Mouse (Mus musculus) left cerebral cortex, adult 18-20 months (tissue): ENCODE measurements around the gene Fam83g. TPM values are rescaled to one million over a fixed set of nuclear protein-coding genes. Genes with fewer than 3 reads are reported as not detected.

Experiments used
- DNase-seq, 2 experiments: peaks; one replicate each; pipeline ENCODE4 v3.0.0; 2021 to 2022; ENCODE audit warnings: low spot score in 2 of 2, mixed read lengths in 1 of 2
- total RNA-seq, 2 experiments: library from RNA; stranded (reverse); gene quantifications; 2 replicates each; pipeline ENCODE4 v1.2.3; 2021

Fam83g gene
- total RNA-seq, 2 experiments from 2014 or later: 0.12 TPM; not detected in 1

DNA sequence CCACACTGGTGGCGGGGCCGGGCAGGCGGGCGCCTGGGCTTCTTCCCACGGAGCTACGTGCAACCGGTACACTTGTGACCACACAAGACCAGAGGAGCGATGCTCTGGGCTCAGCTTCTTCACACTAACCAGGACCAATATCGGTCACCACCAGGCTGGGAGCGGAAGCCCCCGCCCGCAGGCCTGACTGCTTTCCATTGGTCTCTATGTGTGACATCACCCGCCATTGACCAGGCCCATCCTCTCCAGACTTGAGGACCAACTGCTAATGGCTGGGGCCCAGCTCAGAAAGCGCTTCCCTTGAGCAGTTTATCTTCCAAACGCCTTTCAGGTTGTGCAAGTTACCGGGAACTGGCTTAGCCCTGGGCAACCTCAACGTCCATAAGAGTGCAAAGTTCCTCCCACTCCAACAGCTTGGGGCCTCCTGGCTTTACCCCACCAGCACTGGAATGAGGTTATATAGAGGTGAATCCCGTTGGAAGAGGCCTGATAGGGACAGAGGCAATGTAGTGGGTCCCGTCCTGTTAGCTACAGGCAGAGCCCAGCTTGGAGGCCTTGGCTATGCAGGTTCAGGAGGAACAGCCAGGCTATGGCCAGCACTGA is 12.0 kb upstream of the Fam83g start:
- no peak for DNase-seq

DNA sequence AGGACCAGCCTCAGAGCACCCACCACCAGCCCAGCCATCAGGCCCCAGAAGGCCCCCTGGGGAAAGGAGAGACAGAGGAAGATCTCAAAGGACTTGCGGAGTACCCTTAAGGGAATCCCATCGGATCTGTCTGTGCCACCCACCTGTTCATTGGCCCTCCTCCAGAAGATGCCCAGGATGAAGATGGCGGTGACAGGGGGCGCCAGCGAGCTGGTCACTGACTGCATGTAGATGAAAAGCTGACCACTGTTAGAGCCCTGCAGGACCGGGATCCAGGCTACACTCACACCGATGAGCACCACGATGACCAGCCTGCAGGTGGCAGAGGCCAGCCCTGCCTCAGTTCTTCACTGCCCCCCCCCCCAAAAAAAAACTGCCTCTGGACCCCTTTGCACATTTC is 10.2 kb upstream of the Fam83g start:
- peak; percentile 12 to 31 for DNase-seq

GRCm38 (mm10) chr11:61674151-61674838 is 9.6 kb upstream of the Fam83g start:
- DNase-seq: no peak

GRCm38 (mm10) chr11:61674839-61675159 is 9.1 kb upstream of the Fam83g start:
- no peak for DNase-seq

- DNase-seq: no peak
Observed at GRCm38 (mm10) chr11:61675332-61675731, 8.6 kb upstream of the Fam83g start.

- no peak for DNase-seq
Observed at GRCm38 (mm10) chr11:61676216-61676854, 7.6 kb upstream of the Fam83g start.

DNA sequence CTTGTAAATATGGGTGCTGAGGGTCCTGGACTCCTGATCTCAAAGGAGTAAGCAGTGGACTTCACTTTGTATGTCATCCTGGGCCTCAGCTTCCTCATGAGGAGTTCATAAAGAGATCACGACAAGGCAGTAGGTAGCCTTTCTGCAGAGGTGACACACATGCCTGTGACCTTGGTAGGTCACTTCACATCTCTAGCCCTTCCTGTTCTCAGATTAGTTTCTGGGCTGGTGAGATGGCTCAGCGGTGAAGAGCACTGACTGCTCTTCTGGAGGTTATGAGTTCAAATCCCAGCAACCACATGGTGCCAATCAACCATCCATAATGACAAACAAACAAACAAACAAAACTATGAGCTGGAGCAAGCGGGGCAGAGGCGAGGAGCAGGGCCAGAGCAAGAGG is 6.2 kb upstream of the Fam83g start:
- DNase-seq: no peak

DNA sequence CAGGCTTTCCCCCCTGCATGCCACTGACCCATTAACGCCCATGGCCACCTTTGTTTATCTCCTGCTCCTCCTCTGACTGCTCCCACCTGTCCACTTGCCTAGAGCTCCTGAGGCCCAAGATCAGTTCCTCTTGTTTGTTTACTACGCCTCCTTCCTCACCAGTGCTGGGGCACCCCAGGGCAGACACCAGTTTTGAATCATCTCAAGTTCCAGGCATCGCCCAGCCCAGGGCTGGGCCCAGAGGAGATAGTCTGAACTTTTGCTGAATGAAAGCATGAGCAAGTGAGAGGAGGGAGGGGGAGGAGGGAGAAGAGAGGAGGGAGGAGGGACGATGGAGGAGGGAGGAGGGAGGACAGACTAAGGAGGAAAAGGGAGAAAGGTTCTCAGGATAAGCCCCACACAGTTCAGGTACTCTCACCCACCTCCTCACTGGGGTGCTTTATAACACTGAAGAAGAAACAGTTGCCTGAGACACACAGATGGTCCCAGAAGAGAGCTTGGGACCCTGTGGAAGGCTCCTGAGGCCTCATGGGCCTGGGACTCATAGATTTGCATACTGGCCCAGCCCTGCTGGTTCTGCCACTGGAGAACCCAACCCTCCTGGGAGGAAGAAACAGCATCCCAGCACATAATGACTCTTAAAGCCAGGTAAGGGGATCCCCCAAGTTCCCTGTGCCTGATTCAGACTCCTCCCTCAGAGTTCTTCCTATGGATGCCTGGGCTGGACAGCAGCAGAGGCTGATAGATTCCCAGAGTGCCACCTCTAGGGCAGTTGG is 4.6 kb upstream of the Fam83g start:
- DNase-seq: no peak

- no peak for DNase-seq
Observed at GRCm38 (mm10) chr11:61685119-61685725, 1.3 kb downstream of the Fam83g start.

GRCm38 (mm10) chr11:61686141-61686540 is 2.2 kb downstream of the Fam83g start:
- DNase-seq: no peak

GRCm38 (mm10) chr11:61686906-61687453 is 3.1 kb downstream of the Fam83g start:
- DNase-seq: no peak

DNA sequence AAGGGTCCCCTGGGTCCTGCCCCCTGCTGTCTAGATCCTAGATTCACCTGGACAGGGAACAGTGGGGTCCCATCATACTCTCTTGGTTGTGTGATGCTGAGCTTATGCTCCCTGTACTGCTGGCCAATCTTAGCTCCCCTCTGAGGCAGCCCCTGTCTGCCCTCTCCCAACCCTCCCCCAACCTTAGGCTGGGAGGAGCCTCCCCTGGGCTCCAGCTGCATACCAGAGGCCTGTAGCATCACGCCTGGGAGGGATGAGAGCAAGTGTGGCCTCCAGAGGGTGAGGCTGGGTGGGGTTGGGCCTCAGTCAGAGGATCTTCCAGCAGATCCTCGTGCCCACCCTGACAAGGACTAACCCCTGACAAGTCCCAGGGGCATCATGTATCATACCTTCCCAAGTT is 3.7 kb downstream of the Fam83g start:
- no peak for DNase-seq

DNA sequence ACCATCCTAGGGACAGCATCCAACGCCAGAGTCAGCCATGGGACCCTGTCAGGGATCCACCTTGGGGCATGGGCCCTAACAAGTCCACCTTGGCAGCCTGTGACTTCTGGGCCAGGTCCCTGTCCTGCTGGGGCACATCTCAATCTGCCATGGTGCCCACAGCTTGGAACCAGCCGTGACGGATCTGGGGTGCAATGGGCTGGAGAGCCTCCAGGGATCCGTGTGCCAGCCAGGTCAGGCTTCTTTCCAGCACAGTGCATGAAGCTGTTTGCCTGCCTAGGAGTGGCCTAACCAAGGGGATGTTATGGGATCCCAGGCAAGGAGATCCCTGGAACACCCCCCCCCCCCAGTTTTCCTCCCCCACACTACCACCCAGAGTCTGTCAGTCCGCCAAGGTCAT is 9.1 kb downstream of the Fam83g start:
- DNase-seq: no peak

GRCm38 (mm10) chr11:61698852-61699251 is 15.0 kb downstream of the Fam83g start:
- no peak for DNase-seq

GRCm38 (mm10) chr11:61699460-61699859 is 15.6 kb downstream of the Fam83g start:
- DNase-seq: no peak

DNA sequence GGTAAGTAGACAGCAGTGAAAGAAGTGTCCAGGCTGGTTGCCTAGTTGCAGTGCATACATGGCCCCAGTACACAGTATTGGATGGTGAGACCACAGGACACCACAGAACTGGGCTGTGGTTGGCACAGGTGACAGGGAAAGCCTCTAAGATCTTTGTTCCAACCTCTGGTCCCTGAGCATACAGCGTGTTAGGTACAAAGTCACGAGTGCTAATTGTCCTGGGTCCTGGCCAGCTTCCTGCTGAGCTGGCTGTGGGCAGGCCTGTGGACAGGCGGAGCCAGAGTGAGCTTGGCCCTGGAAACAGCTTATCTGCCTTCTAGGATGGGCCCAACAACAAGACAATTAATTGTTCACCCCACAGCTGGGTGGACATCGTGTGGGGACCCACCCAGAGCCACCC is 16.0 kb downstream of the Fam83g start:
- DNase-seq: no peak

GRCm38 (mm10) chr11:61701696-61702095 is 17.8 kb downstream of the Fam83g start:
- no peak for DNase-seq

- no peak for DNase-seq
Observed at GRCm38 (mm10) chr11:61702494-61702893, 18.6 kb downstream of the Fam83g start.

DNA sequence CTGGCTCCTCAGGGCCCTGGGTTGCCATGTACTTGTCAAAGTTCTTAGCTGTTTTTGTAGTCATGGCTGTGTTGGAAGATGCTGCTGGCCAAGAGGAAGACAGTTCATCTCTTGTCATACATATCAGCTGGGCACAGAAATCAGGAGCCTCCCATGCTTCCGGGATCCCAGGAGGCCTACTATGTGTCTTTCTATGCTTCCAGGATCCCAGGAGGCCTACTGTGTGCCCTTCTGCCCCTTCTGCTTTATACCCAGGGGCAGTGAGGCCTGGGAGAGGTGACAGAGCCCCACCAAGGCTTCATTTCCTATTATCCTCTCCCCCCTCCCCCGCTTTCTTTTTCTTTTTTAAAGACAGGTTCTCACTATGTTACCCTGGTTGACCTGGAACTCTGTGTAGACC is 21.7 kb downstream of the Fam83g start:
- DNase-seq: no peak

DNA sequence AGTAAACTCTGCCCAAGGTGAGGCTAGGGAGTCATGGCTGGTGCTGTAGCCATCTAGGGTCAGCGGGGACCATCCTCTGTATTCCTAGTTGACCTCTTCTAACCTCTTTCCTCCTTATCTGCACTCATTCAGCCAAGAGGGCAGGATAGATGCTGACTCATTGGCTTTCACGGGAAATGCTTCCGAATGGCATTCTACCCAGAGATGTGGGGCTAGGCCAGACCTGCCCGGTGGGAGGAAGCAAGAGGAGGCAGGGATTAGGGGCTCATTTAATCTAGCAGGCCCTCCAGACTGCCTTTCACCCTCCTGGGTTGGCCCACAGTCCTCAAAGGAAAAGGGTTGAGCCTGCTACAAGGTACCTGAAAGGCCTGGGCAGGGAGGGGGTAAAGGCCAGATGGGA is 22.3 kb downstream of the Fam83g start:
- no peak for DNase-seq

DNA sequence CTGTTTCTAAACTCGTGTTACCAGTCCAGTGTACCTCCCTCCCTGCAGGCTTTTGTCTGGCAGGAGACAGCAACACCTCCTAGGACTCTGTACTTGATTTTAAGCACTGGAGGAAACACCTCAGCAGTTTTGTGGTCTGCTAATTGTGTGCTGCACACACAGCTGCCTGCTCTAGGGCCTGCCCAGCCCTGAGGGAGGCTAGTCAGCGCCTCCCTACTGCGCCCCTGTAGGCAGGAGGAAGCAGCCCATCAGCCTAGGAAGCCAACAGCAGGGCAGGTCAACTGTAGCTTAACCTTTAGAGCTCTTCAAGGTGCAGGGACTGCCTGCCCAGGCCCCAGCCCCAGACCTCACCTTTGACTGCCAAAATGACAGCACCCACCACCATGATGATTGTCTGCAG is 25.0 kb downstream of the Fam83g start:
- DNase-seq: no peak
